Mouse (Mus musculus) heart, adult 2 months (tissue): ENCODE results near the gene Gjd3. TPM values are rescaled to one million over a fixed set of nuclear protein-coding genes. Genes with fewer than 3 reads are reported as not detected.

ENCODE experiments used
- DNase-seq, 2 experiments: peaks; one replicate each; pipeline ENCODE4 v3.0.0; 2021
- H3K27ac ChIP-seq: fragments of 200-600 bp; 2 replicates; pipeline ENCODE4 v1.8.1; 2022
- H3K27me3 ChIP-seq: fragments of 200-500 bp; 2 replicates; pipeline ENCODE4 v1.6.1; 2012; ENCODE audit warnings: mild to moderate bottlenecking, low read length, inconsistent platforms, mixed read lengths; ENCODE audit not compliant: control insufficient read depth, insufficient read depth
- H3K36me3 ChIP-seq: fragments of 200-500 bp; 2 replicates; pipeline ENCODE4 v1.6.1; 2012; ENCODE audit warnings: low read length, inconsistent platforms; ENCODE audit not compliant: control insufficient read depth, insufficient read depth
- H3K4me1 ChIP-seq: fragments of 200-500 bp; 2 replicates; pipeline ENCODE4 v1.6.1; 2011; ENCODE audit warnings: low read length; ENCODE audit not compliant: control insufficient read depth, insufficient read depth
- H3K4me3 ChIP-seq: fragments of 200-600 bp; 2 replicates; pipeline ENCODE4 v1.8.1; 2022
- H3K79me2 ChIP-seq: fragments of 200-500 bp; replicated peaks from 2 replicates; pipeline ENCODE4 v1.6.1; 2012; ENCODE audit warnings: mild to moderate bottlenecking, inconsistent platforms, low read length, moderate library complexity, mixed read lengths; ENCODE audit not compliant: control insufficient read depth, insufficient read depth
- H3K9ac ChIP-seq: fragments of 200-500 bp; 2 replicates; pipeline ENCODE4 v1.6.1; 2012; ENCODE audit warnings: low read depth, mild to moderate bottlenecking, control low read depth, inconsistent platforms, low read length, mixed read lengths
- CTCF ChIP-seq: fragments of 200-600 bp; IDR thresholded peaks from 2 replicates; pipeline ENCODE4 v1.8.1; 2022; ENCODE audit warnings: antibody characterized with exemption, mild to moderate bottlenecking, moderate library complexity
- EP300 ChIP-seq: fragments of 200-500 bp; IDR thresholded peaks from 2 replicates; pipeline ENCODE4 v1.6.1; 2011; ENCODE audit warnings: low read depth, low read length, control low read depth; ENCODE audit not compliant: insufficient read depth
- POLR2A ChIP-seq: fragments of 200-500 bp; IDR thresholded peaks from 2 replicates; pipeline ENCODE4 v1.6.1; 2011; ENCODE audit warnings: mild to moderate bottlenecking, low read depth, low read length, control low read depth; ENCODE audit not compliant: insufficient read depth
- WGBS: fragments of 180-500 bp; shearing (Covaris S2); methylation state at CpG from one replicate; pipeline ENCODE4 v1.1.7; 2018; 5-methylcytosine and 5-hydroxymethylcytosine counted together
- intact Hi-C: fragments of 180-260 bp; cut with DNase I; formaldehyde crosslinking; loops from one replicate; pipeline ENCODE4 v1.15.1; 2025
- polyA plus RNA-seq: library from polyadenylated mRNA; depleted of rRNA; stranded (reverse); fragments of >200 nt; gene quantifications from 2 replicates; pipeline ENCODE4 v1.2.3, GENCODE M21; 2012
- total RNA-seq, 2 experiments: library from RNA; stranded (reverse); gene quantifications; 2 replicates each; pipeline ENCODE4 v1.2.3; 2021

The Gjd3 gene
- total and polyA plus RNA-seq, 3 experiments: 0.27 to 0.94 (median 0.31) TPM

DNA sequence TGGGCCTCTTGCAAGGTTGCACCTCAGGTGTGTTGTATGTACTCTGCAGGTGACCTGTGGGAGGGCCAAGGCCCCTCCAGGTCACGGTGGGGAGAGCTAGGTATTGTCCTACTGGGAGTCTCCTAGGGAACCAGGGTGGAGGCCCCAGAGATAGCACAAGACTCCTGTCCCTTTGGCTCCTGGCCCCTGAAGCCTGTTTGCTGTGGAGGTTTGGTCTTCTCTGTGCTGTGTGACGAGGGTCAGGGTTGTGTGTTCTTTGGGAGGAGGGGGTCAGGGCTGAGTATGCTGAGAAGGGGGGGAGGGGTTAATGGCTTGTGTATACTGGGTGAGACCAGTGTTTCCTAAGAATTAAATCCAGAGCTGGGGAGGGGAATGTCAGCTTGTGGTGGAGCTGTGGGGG lies 29.5 kb downstream of the Gjd3 start:
- TF ChIP-seq EP300: no peak
- TF ChIP-seq CTCF: no peak
- TF ChIP-seq POLR2A: no peak
- peaks cover 6% of the 10 kb centered on the region; the same call in 1 of the 2 replicates for H3K36me3 ChIP-seq
- H3K27ac ChIP-seq: no peak overlapping the region
- DNase-seq: no peak
- H3K4me1 ChIP-seq: peaks cover 37% of the 10 kb centered on the region
- no peaks in the 10 kb centered on the region for H3K79me2 ChIP-seq
- no peak overlapping the region for H3K9ac ChIP-seq
- H3K27me3 ChIP-seq: no peaks in the 10 kb centered on the region
- intact Hi-C loops: no loop called here
- H3K4me3 ChIP-seq: no peak overlapping the region
- 18% methylated on average over 2 of the region's 2 CpGs for WGBS

DNA sequence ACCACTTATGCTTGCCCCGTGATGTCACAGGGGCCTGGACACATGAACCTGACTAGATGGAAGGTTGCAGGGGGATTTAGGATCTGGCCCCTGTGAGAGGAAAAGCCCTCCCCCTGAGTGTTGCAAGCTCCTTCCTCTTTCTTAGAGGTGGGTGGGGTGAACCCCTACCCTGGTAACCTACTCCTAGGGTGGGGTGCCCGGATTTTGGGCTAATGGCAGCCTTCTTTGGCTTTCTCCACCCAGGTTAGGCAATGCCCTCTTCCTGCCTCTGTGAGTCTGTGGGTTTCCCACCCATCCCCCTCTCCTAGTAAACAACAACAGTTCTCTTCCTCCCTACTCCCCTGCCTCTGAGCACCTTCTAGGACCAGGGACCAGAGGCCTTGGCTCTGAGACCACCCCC lies 30.1 kb downstream of the Gjd3 start:
- Histone ChIP-seq H3K4me1 (peaks cover 39% of the 10 kb centered on the region), H3K4me3 (no peak overlapping the region), H3K27me3 (no peaks in the 10 kb centered on the region), H3K27ac (no peak overlapping the region), H3K36me3 (peaks cover 6% of the 10 kb centered on the region; the same call in 1 of the 2 replicates), H3K9ac (no peak overlapping the region), H3K79me2 (no peaks in the 10 kb centered on the region)
- intact Hi-C loops: no loop called here
- no peak for TF ChIP-seq EP300
- no peak for TF ChIP-seq CTCF
- TF ChIP-seq POLR2A: no peak
- 55% methylated on average over 2 of the region's 2 CpGs for WGBS
- DNase-seq: no peak

DNA sequence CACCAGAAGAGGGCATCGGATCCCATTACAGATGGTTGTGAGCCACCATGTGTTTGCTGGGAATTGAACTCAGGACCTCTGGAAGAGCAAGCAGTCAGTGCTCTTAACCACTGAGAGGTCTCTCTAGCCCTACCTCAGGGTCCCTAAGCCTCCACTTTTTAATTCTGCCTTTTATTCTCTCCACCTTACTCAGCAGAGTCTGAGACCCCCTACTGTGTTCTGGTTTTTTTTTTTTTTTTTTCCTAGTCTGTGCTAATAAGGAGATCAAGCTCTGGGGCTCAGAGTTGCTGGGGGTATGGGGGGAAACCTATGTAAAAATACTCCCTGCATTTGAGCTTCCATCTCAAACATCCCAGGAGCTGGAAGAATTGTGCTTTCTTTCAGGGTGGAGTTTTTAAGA lies 30.7 kb downstream of the Gjd3 start:
- Histone ChIP-seq H3K9ac (no peak overlapping the region), H3K79me2 (no peaks in the 10 kb centered on the region), H3K27ac (peak overlapping the region; percentile 75), H3K4me3 (no peak overlapping the region), H3K4me1 (peaks cover 39% of the 10 kb centered on the region), H3K27me3 (no peaks in the 10 kb centered on the region), H3K36me3 (peaks cover 6% of the 10 kb centered on the region; the same call in 1 of the 2 replicates)
- WGBS: 91% methylated on average over 1 of the region's 1 CpGs
- TF ChIP-seq EP300: no peak
- intact Hi-C loops: no loop called here
- no peak for DNase-seq

DNA sequence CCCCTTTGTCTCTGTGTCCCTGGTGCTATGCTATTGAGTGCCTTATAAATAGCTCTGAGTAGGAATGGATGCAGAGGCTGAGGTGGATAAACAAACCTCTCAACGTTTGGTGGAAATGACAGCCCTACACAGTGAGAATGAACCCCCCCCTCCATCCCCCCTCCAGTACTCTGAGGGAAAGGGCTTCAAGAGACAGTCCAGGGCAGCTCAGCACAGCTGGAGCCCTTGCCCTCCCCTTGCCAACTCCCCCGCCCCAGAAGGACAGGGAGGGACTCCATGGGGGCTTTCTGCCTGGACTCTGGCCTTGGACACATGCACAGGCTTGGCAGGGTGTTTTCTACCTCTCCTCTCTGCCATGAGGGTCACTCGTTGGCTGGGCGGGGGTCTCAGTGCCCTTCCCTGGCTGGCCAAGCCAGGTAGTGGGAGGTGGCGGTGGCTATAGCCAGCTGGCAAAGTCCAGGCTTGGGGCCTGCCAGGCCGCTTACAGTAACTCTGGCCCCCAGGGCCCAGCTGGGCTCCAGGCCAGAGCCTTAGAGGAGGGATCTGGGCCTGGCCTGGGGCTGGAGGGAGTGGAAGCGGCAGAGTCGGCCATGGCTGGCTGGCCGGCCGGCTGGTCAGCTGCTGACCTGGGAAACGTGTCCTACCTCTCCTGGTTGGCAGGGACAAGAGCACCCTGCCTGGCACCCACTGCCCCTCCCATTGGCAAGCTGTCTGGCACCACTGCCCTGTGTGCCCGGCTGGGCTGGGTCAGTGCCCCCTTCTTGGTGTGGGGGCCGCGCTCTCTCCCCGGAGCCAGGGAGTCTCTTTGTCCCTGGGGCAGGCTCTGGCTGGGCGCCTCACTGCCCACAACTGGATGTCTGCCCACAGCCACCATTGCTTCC lies 31.6 kb downstream of the Gjd3 start:
- Histone ChIP-seq H3K27me3 (no peaks in the 10 kb centered on the region), H3K27ac (peak overlapping the region; percentile 75), H3K4me1 (peaks cover 39% of the 10 kb centered on the region), H3K36me3 (peaks cover 6% of the 10 kb centered on the region; the same call in 1 of the 2 replicates), H3K4me3 (0 out of 2 replicates have a peak overlapping the region, but pooled peaks have one; percentile 3), H3K9ac (peak overlapping the region; percentile 62), H3K79me2 (0 out of 2 replicates have a peak, but pooled peaks cover 2% of the 10 kb centered on the region)
- TF ChIP-seq EP300 (peak; percentile 80; the same call in 1 of the 2 replicates), POLR2A (0 out of 2 replicates have a peak, but pooled peaks have one; percentile 40), CTCF (no peak)
- peak; percentile 94 to 95 for DNase-seq
- 16% methylated on average over 15 of the region's 16 CpGs for WGBS
- intact Hi-C loops: loop anchor here (2.0 kb wide), 1 partner anchor 20 kb away; no protein-coding TSS in a partner anchor

DNA sequence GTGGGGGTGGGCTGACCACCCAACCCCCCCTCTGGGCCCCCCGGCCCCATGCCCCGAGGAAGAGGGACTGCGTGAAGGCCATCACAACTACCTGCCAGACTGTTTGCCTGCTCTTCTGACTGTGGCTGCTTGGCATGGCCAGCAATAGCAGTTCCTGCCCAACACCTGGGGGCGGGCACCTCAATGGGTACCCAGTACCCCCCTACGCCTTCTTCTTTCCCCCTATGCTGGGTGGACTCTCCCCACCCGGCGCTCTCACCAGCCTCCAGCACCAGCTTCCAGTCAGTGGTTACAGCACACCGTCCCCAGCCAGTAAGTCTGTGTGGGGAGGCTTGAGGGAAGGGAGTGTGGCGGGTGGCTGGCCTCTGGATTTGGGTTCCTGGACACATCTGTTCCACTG lies 32.3 kb downstream of the Gjd3 start:
- Histone ChIP-seq H3K27me3 (no peaks in the 10 kb centered on the region), H3K27ac (peak overlapping the region; percentile 75), H3K4me1 (peaks cover 40% of the 10 kb centered on the region), H3K79me2 (0 out of 2 replicates have a peak, but pooled peaks cover 2% of the 10 kb centered on the region), H3K4me3 (no peak overlapping the region), H3K36me3 (peaks cover 6% of the 10 kb centered on the region; the same call in 1 of the 2 replicates), H3K9ac (no peak overlapping the region)
- intact Hi-C loops: loop anchor here (2.0 kb wide), 1 partner anchor 20 kb away; no protein-coding TSS in a partner anchor
- TF ChIP-seq CTCF (no peak), EP300 (no peak), POLR2A (no peak)
- no peak for DNase-seq
- WGBS: 66% methylated on average over 9 of the region's 9 CpGs

DNA sequence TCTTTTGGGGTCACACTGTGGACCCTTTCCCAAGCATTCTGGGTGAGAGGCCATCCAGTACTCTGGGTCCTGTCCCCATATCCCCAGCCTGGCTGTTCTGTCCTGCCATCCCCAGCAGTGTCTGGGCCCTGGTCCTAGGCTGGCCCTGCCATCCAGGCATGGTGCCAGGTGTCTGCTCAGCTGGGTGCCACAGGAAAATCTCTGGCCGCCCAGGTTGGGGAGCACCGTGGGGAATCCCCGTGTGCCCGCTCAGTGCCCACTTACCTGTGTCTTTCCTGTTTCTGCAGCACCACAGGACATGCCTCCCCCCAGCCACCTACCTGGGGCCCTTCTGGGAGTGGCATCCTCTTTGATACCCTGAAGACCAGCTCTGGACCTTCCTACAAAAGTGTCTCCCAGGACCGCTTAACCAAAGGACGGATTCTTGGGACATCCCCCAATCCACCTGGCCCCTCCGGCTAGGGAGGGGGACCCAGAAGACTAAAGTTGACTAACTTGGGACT lies 32.8 kb downstream of the Gjd3 start:
- WGBS: 60% methylated on average over 7 of the region's 7 CpGs
- TF ChIP-seq EP300 (no peak), CTCF (no peak), POLR2A (no peak)
- no peaks in the 10 kb centered on the region for H3K27me3 ChIP-seq
- H3K9ac ChIP-seq: no peak overlapping the region
- H3K4me3 ChIP-seq: no peak overlapping the region
- H3K4me1 ChIP-seq: peaks cover 40% of the 10 kb centered on the region
- peaks cover 2% of the 10 kb centered on the region; the same call in 1 of the 2 replicates for H3K79me2 ChIP-seq
- H3K36me3 ChIP-seq: peaks cover 6% of the 10 kb centered on the region; the same call in 1 of the 2 replicates
- intact Hi-C loops: loop anchor here (2.0 kb wide), 1 partner anchor 19 kb away; no protein-coding TSS in a partner anchor
- no peak overlapping the region; the same call in 1 of the 2 replicates for H3K27ac ChIP-seq
- DNase-seq: peak in 1 of 2 experiments; percentile 75
